Mouse (Mus musculus): ENCODE results near the gene Rpl31. TPM values are rescaled to one million over a fixed set of nuclear protein-coding genes. Genes with fewer than 3 reads are reported as not detected.

Gene Rpl31
- polyA plus RNA-seq, 1 experiment, result 1,915 TPM

DNA sequence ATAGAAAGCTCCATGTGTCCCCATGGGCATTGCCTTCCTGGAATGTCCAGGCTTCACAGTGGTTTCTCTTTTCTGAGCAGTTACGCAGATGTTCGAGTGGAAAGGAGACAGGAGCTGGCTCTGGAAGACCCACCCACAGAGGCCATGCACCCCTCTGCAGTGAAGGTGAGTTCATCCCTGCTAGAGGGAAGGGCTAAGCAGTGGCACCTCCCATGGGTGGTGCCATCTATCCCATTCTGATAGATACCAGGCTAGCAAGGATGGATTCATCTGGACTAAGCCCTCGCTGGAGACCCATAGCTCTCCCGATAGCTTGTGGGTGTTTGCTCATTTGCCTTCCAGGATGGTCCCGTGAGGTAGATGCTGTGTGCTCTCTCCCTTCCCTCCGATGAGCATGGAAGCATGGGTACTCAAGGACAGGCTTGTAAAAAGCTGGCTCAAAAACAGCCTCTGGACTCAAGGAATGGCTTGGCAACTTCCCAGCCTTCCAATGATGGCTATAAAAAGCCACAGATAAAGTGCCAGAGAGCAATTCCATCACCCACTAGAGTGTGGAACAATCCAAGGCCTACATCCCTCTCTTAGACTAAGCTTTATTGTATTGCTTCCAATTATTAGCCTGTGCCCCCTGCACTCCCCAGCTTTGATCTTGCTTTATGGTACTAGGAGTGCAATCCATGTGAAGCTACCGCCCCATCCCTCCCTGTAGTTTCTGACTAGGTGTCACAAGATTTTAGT is 36.6 kb upstream of the Rpl31 start:
- Histone ChIP-seq H3K36me3 (ENCODE audit: control insufficient read depth, insufficient read depth) (no peaks in the 10 kb centered on the region), H3K27me3 (ENCODE audit: control insufficient read depth, insufficient read depth, insufficient read length) (peaks cover 4% of the 10 kb centered on the region), H3K79me3 (ENCODE audit: low read depth) (no peaks in the 10 kb centered on the region), H3ac (ENCODE audit: control insufficient read depth, insufficient read length, low read depth) (no peak overlapping the region), H3K79me2 (ENCODE audit: control insufficient read depth, insufficient read depth) (no peaks in the 10 kb centered on the region), H3K4me3 (ENCODE audit: insufficient read depth, poor library complexity, severe bottlenecking) (no peak overlapping the region)
- TF ChIP-seq MAX (IDR thresholded peaks at IDR 0.05) (no peak), CEBPB (IDR thresholded peaks at IDR 0.05; ENCODE audit: low read depth) (no peak), MYOD1 (IDR thresholded peaks at IDR 0.05; ENCODE audit: control insufficient read depth, insufficient read length, low read depth) (no peak), MYOG (IDR thresholded peaks at IDR 0.05; ENCODE audit: control insufficient read depth, extremely low read depth, insufficient read length) (no peak), CTCF (IDR thresholded peaks at IDR 0.05; ENCODE audit: control insufficient read depth, insufficient read depth, insufficient read length) (no peak), USF1 (IDR thresholded peaks at IDR 0.05; ENCODE audit: low read depth) (no peak), FOSL1 (IDR thresholded peaks at IDR 0.05; ENCODE audit: insufficient read depth, low read length, poor library complexity, severe bottlenecking) (no peak)

DNA sequence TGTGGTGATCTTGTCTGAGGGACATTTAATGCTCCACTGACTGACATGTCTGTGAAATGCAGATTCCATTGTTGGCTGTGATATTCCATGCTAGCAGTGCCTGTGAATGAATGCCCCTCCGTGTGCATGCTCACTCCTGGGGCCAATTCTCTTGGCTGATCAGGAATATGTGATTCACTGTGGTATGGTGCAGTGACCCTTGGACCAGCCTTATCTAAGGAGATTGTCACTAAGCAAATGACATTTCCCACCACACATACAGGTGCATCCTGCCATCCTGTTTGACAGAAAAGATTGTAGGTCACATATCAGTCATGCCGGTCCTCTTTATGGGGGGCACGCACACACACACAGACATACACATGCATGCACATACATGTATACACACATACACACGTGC is 35.2 kb upstream of the Rpl31 start:
- H3K27me3 ChIP-seq (ENCODE audit: control insufficient read depth, insufficient read depth, insufficient read length), result peaks cover 4% of the 10 kb centered on the region
- H3K79me2 ChIP-seq (ENCODE audit: control insufficient read depth, insufficient read depth), result no peaks in the 10 kb centered on the region
- no peaks in the 10 kb centered on the region for H3K36me3 ChIP-seq (ENCODE audit: control insufficient read depth, insufficient read depth)
- no peak overlapping the region for H3K4me3 ChIP-seq (ENCODE audit: insufficient read depth, poor library complexity, severe bottlenecking)
- H3K79me3 ChIP-seq (ENCODE audit: low read depth), result no peaks in the 10 kb centered on the region
- no peak overlapping the region for H3ac ChIP-seq (ENCODE audit: control insufficient read depth, insufficient read length, low read depth)
- no peak for TF ChIP-seq CEBPB (IDR thresholded peaks at IDR 0.05; ENCODE audit: low read depth)
- no peak for TF ChIP-seq MAX (IDR thresholded peaks at IDR 0.05)
- no peak for TF ChIP-seq CTCF (IDR thresholded peaks at IDR 0.05; ENCODE audit: control insufficient read depth, insufficient read depth, insufficient read length)
- TF ChIP-seq FOSL1 (IDR thresholded peaks at IDR 0.05; ENCODE audit: insufficient read depth, low read length, poor library complexity, severe bottlenecking), result no peak
- no peak for TF ChIP-seq MYOD1 (IDR thresholded peaks at IDR 0.05; ENCODE audit: control insufficient read depth, insufficient read length, low read depth)
- TF ChIP-seq USF1 (IDR thresholded peaks at IDR 0.05; ENCODE audit: low read depth), result no peak

DNA sequence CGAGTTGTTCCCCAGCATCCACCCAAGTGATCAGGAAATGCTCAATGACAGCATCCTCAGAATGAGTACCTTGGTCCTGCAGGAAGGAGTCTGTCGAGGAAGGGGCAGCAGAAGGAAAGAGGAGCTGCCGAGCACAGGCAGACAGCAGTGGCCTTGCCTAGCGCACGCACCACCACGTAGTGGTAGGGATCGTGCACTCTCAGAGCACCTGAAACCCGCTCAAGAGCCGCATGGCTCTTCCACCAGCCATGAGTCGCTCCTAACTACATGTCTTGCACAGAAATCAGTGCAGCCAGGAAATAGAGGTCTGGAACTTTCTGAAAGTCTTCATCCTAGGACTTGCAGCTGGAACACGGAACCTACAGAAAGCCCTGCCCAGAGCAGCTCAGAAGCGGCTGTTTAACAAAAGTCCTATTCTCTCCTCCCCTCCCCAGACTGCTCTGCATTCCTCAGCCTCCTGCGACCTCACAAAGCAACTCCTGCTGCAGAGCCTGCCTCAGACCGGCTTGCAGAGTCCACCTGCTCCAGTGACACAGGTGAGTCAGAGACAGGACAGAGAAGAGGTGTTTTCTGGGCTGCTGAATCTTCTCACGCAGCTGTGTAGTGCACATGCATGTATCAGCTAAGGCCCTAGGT is 32.0 kb upstream of the Rpl31 start:
- H3ac ChIP-seq (ENCODE audit: control insufficient read depth, insufficient read length, low read depth), result no peak overlapping the region
- no peak overlapping the region for H3K4me3 ChIP-seq (ENCODE audit: insufficient read depth, poor library complexity, severe bottlenecking)
- TF ChIP-seq CTCF (IDR thresholded peaks at IDR 0.05; ENCODE audit: control insufficient read depth, insufficient read depth, insufficient read length) (no peak), MAX (IDR thresholded peaks at IDR 0.05) (no peak), CEBPB (IDR thresholded peaks at IDR 0.05; ENCODE audit: low read depth) (no peak), USF1 (IDR thresholded peaks at IDR 0.05; ENCODE audit: low read depth) (no peak), FOSL1 (IDR thresholded peaks at IDR 0.05; ENCODE audit: insufficient read depth, low read length, poor library complexity, severe bottlenecking) (no peak), MYOG (IDR thresholded peaks at IDR 0.05; ENCODE audit: control insufficient read depth, extremely low read depth, insufficient read length) (no peak), MYOD1 (IDR thresholded peaks at IDR 0.05; ENCODE audit: control insufficient read depth, insufficient read length, low read depth) (no peak)
- no peaks in the 10 kb centered on the region for H3K36me3 ChIP-seq (ENCODE audit: control insufficient read depth, insufficient read depth)
- H3K27me3 ChIP-seq (ENCODE audit: control insufficient read depth, insufficient read depth, insufficient read length), result peaks cover 4% of the 10 kb centered on the region
- H3K79me2 ChIP-seq (ENCODE audit: control insufficient read depth, insufficient read depth), result no peaks in the 10 kb centered on the region
- no peaks in the 10 kb centered on the region for H3K79me3 ChIP-seq (ENCODE audit: low read depth)

DNA sequence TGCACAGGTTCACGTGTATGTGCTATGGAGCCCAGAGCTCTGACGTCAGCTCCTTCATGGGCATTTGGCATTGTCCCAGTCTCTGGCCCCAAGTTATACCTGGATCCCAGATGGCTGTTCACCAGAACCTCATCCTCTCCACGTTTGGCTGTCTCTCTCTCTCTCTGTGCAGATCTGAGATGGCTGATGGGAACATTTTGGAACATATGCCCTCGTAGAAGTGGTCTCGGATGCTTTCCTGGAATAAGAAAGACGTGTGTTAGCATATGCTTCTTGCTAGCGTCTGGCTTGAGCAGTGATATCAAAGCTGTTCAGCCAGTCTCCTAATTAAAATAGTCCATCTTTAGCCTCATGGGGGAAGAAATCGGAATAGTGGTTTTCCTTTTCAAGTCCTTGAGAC is 30.9 kb upstream of the Rpl31 start:
- Histone ChIP-seq H3ac (ENCODE audit: control insufficient read depth, insufficient read length, low read depth) (no peak overlapping the region), H3K79me3 (ENCODE audit: low read depth) (no peaks in the 10 kb centered on the region), H3K4me3 (ENCODE audit: insufficient read depth, poor library complexity, severe bottlenecking) (no peak overlapping the region), H3K27me3 (ENCODE audit: control insufficient read depth, insufficient read depth, insufficient read length) (peaks cover 4% of the 10 kb centered on the region), H3K79me2 (ENCODE audit: control insufficient read depth, insufficient read depth) (no peaks in the 10 kb centered on the region), H3K36me3 (ENCODE audit: control insufficient read depth, insufficient read depth) (no peaks in the 10 kb centered on the region)
- TF ChIP-seq MYOD1 (IDR thresholded peaks at IDR 0.05; ENCODE audit: control insufficient read depth, insufficient read length, low read depth) (no peak), FOSL1 (IDR thresholded peaks at IDR 0.05; ENCODE audit: insufficient read depth, low read length, poor library complexity, severe bottlenecking) (no peak), CEBPB (IDR thresholded peaks at IDR 0.05; ENCODE audit: low read depth) (no peak), MAX (IDR thresholded peaks at IDR 0.05) (no peak), CTCF (IDR thresholded peaks at IDR 0.05; ENCODE audit: control insufficient read depth, insufficient read depth, insufficient read length) (no peak), USF1 (IDR thresholded peaks at IDR 0.05; ENCODE audit: low read depth) (no peak), MYOG (IDR thresholded peaks at IDR 0.05; ENCODE audit: control insufficient read depth, extremely low read depth, insufficient read length) (no peak)

DNA sequence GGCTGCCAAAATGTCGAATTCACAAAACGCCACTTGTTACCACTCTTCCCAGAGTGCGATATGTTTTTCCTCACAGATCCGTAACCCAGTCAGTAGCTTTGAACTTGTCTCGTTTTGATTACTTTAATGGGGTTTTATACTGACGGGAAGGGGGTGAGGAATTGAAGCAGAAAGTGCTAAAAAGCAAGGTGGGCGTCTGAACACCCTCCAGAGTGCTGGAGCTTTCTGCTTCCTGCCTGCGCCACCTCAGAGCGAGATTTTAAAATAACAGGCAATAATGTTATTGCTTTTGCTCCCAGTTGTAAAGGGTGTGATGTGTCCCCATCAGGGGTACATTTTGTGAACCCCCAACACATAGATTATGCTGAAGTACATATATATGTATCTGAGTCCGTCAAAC is 28.8 kb upstream of the Rpl31 start:
- H3ac ChIP-seq (ENCODE audit: control insufficient read depth, insufficient read length, low read depth), result no peak overlapping the region
- TF ChIP-seq USF1 (IDR thresholded peaks at IDR 0.05; ENCODE audit: low read depth), result no peak
- TF ChIP-seq MYOG (IDR thresholded peaks at IDR 0.05; ENCODE audit: control insufficient read depth, extremely low read depth, insufficient read length), result no peak
- no peak for TF ChIP-seq MAX (IDR thresholded peaks at IDR 0.05)
- no peak for TF ChIP-seq CEBPB (IDR thresholded peaks at IDR 0.05; ENCODE audit: low read depth)
- TF ChIP-seq MYOD1 (IDR thresholded peaks at IDR 0.05; ENCODE audit: control insufficient read depth, insufficient read length, low read depth), result no peak
- TF ChIP-seq CTCF (IDR thresholded peaks at IDR 0.05; ENCODE audit: control insufficient read depth, insufficient read depth, insufficient read length), result no peak
- TF ChIP-seq FOSL1 (IDR thresholded peaks at IDR 0.05; ENCODE audit: insufficient read depth, low read length, poor library complexity, severe bottlenecking), result no peak
- H3K36me3 ChIP-seq (ENCODE audit: control insufficient read depth, insufficient read depth), result no peaks in the 10 kb centered on the region
- no peaks in the 10 kb centered on the region for H3K79me2 ChIP-seq (ENCODE audit: control insufficient read depth, insufficient read depth)
- H3K4me3 ChIP-seq (ENCODE audit: insufficient read depth, poor library complexity, severe bottlenecking), result no peak overlapping the region
- peaks cover 4% of the 10 kb centered on the region for H3K27me3 ChIP-seq (ENCODE audit: control insufficient read depth, insufficient read depth, insufficient read length)
- no peaks in the 10 kb centered on the region for H3K79me3 ChIP-seq (ENCODE audit: low read depth)
